In the genomic region with DNA sequence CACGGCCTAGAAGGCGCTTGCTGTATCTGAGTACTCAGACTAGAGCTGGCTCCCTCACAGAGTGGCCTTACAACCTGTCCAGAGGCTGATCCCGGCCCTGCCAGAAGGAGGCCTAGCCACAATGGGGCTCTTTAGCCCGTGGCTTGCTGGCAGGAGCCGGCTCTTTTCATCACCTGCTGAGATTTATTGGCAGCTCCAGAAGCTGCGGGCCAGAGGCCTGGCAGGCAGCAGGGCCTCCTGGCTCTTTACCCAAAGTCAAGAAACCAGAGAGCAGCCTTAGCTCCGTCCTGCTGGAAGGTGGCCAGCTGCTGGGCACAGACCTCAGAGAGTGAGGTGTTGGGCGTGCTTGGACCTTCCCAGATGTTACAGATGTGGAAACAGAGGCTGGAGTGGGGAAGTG, we compare ENCODE assay signal across 10 mouse cellular contexts. TPM values are rescaled to one million over a fixed set of nuclear protein-coding genes. Genes with fewer than 3 reads are reported as not detected.
DNase-seq lines count a peak whose midpoint lies in the region; ATAC-seq and TF ChIP-seq lines count a peak whose summit lies in the region.
"Had no signal": no experiment of that assay in that cellular context is flagged by ENCODE, and none has a peak within 500 bp of the region (broad histone marks: within the 10 kb centered on the region; RNA-seq: fewer than 3 reads in every experiment).

No protein-coding gene starts in this region.

- no peaks in the 10 kb centered on the region for H3K9me3 ChIP-seq in hindbrain, embryonic 10.5 days
- no peaks in the 10 kb centered on the region for H3K9me3 ChIP-seq in hindbrain, embryonic 11.5 days (ENCODE audit: control insufficient read depth, low read length)
- H3K9me3 ChIP-seq in intestine, postnatal 0 days (ENCODE audit: control insufficient read depth): no peaks in the 10 kb centered on the region
- H3K9me3 ChIP-seq: neural tube, embryonic 12.5 days had no signal

- intact Hi-C loops in heart, postnatal 14 days (cut with DNase I): no loop called here

- no peaks in the 10 kb centered on the region for H3K36me3 ChIP-seq in hindbrain, embryonic 10.5 days
- no peaks in the 10 kb centered on the region for H3K36me3 ChIP-seq in hindbrain, embryonic 11.5 days (ENCODE audit: control insufficient read depth, insufficient read depth, low read length)
- H3K36me3 ChIP-seq in intestine, postnatal 0 days (ENCODE audit: control insufficient read depth, insufficient read depth): no peaks in the 10 kb centered on the region
- H3K36me3 ChIP-seq: neural tube, embryonic 12.5 days had no signal

- H3K4me3 ChIP-seq in hindbrain, embryonic 10.5 days: no peak overlapping the region
- H3K4me3 ChIP-seq in hindbrain, embryonic 11.5 days (ENCODE audit: low read depth, low read length): no peak overlapping the region
- no peak overlapping the region for H3K4me3 ChIP-seq in intestine, postnatal 0 days (ENCODE audit: low read depth, low read length)
- H3K4me3 ChIP-seq: neural tube, embryonic 12.5 days had no signal

- ATAC-seq in hindbrain, embryonic 11.5 days (ENCODE audit: low FRiP score): no peak
- no peak for ATAC-seq in intestine, postnatal 0 days
- ATAC-seq in erythroblast, adult 5-6 weeks (replicated peaks; ENCODE audit: low FRiP score, poor library complexity, severe bottlenecking): no peak

- H3K9ac ChIP-seq in hindbrain, embryonic 11.5 days (ENCODE audit: low read depth, low read length): no peak overlapping the region
- no peak overlapping the region for H3K9ac ChIP-seq in intestine, postnatal 0 days (ENCODE audit: low read depth, low read length)
- H3K9ac ChIP-seq: neural tube, embryonic 12.5 days had no signal

- H3K4me2 ChIP-seq in hindbrain, embryonic 11.5 days (replicated peaks; ENCODE audit: low read depth, low read length): no peak overlapping the region
- H3K4me2 ChIP-seq in intestine, postnatal 0 days (replicated peaks; ENCODE audit: low read depth): no peak overlapping the region
- H3K4me2 ChIP-seq: neural tube, embryonic 12.5 days had no signal

- DNase-seq in hindbrain, embryonic 10.5 days (ENCODE audit: low spot score): no peak
- DNase-seq in hindbrain, embryonic 11.5 days (ENCODE audit: low spot score): no peak
- DNase-seq in MN1 (ENCODE audit: low spot score): peak; percentile 60
- peak; percentile 83 to 84 for DNase-seq in cerebellum, postnatal 14 days
- DNase-seq in heart, postnatal 14 days: peak; percentile 54 to 61
- peak; percentile 61 for DNase-seq in ovary, postnatal 36 days (ENCODE audit: low spot score)

- TF ChIP-seq CTCF in intestine, postnatal 0 days (IDR thresholded peaks at IDR 0.05; ENCODE audit: low read depth): no peak

- H3K4me1 ChIP-seq in hindbrain, embryonic 10.5 days (replicated peaks): peaks cover 96% of the 10 kb centered on the region
- H3K4me1 ChIP-seq in hindbrain, embryonic 11.5 days (replicated peaks; ENCODE audit: control insufficient read depth, insufficient read depth, low read length): no peaks in the 10 kb centered on the region; the same call in 1 of the 2 replicates
- no peaks in the 10 kb centered on the region for H3K4me1 ChIP-seq in intestine, postnatal 0 days (replicated peaks; ENCODE audit: control insufficient read depth, insufficient read depth, low read length)

- H3K27ac ChIP-seq in hindbrain, embryonic 10.5 days: peak overlapping the region; percentile 50; the same call in 1 of the 2 replicates
- no peak overlapping the region for H3K27ac ChIP-seq in hindbrain, embryonic 11.5 days (ENCODE audit: low read depth, low read length)
- H3K27ac ChIP-seq in intestine, postnatal 0 days (ENCODE audit: low read depth, low read length): no peak overlapping the region
- H3K27ac ChIP-seq: neural tube, embryonic 12.5 days had no signal

- no peaks in the 10 kb centered on the region for H3K27me3 ChIP-seq in hindbrain, embryonic 10.5 days (ENCODE audit: insufficient read depth, poor library complexity, severe bottlenecking)
- H3K27me3 ChIP-seq in hindbrain, embryonic 11.5 days (ENCODE audit: control insufficient read depth, insufficient read depth, low read length): no peaks in the 10 kb centered on the region
- no peaks in the 10 kb centered on the region for H3K27me3 ChIP-seq in intestine, postnatal 0 days (replicated peaks; ENCODE audit: control insufficient read depth, insufficient read depth, low read length)
- H3K27me3 ChIP-seq: neural tube, embryonic 12.5 days had no signal

- WGBS in hindbrain, embryonic 10.5 days: 40% methylated on average over 8 of the region's 8 CpGs
- WGBS in hindbrain, embryonic 11.5 days: 39% methylated on average over 8 of the region's 8 CpGs
- 46% methylated on average over 8 of the region's 8 CpGs for WGBS in intestine, postnatal 0 days

RNA-seq across cellular contexts. Expression of gene Laptm5, which starts 6.6 kb away (rescaled TPM):
- polyA plus RNA-seq in hindbrain, embryonic 10.5 days (2016; fragmentation: Nextera tagmentation; extraction: Ambion mirVana): 21.3 and 25.9 TPM in 2 replicates
- polyA plus RNA-seq in hindbrain, embryonic 11.5 days (2014; fragmentation: Nextera tagmentation; extraction: Ambion mirVana): 23.4 and 32.1 TPM in 2 replicates
- total RNA-seq in heart, postnatal 14 days (2021): 10 to 100 TPM; 17.8 to 35.3 TPM
- polyA plus RNA-seq in intestine, postnatal 0 days (2015; fragmentation: Nextera tagmentation; extraction: Ambion mirVana): 25.7 and 27.7 TPM in 2 replicates
- total RNA-seq in erythroblast, adult 5-6 weeks (2015; ENCODE audit: low replicate concordance): 171 and 179 TPM in 2 replicates
- total RNA-seq in erythroblast, adult 5-6 weeks (2017; ENCODE audit: low replicate concordance): 42.5 and 62.7 TPM in 2 replicates

RNA-seq across cellular contexts. Expression of gene Matn1, which starts 37.9 kb away (rescaled TPM):
- polyA plus RNA-seq in hindbrain, embryonic 10.5 days (2016; fragmentation: Nextera tagmentation; extraction: Ambion mirVana): 0.17 TPM in 1 of 2 replicates, not detected in the other
- 0.85 TPM in 1 of 2 replicates, not detected in the other for polyA plus RNA-seq in hindbrain, embryonic 11.5 days (2014; fragmentation: Nextera tagmentation; extraction: Ambion mirVana)
- total RNA-seq in heart, postnatal 14 days (2021): not detected
- not detected in 2 replicates for polyA plus RNA-seq in intestine, postnatal 0 days (2015; fragmentation: Nextera tagmentation; extraction: Ambion mirVana)
- total RNA-seq in erythroblast, adult 5-6 weeks (2015; ENCODE audit: low replicate concordance): not detected in 2 replicates
- not detected in 2 replicates for total RNA-seq in erythroblast, adult 5-6 weeks (2017; ENCODE audit: low replicate concordance)
- total RNA-seq: hematopoietic stem cell, adult 5-6 weeks had no signal

Comparison
In these comparisons a context has a peak if more than half of its experiments do, and no peak if none do; other contexts are left out.
1. DNase-seq: peak in MN1 (single experiment), cerebellum, postnatal 14 days (2 of 2), heart, postnatal 14 days (2 of 2) and ovary, postnatal 36 days (single experiment); none in hindbrain, embryonic 10.5 days (single experiment) and hindbrain, embryonic 11.5 days (single experiment).